Mouse (Mus musculus) heart, postnatal 0 days (tissue): ENCODE data around the gene Kcnk6. TPM values are rescaled to one million over a fixed set of nuclear protein-coding genes. Genes with fewer than 3 reads are reported as not detected.
A peak's percentile ranks its signal among the peaks of the same experiment; 100 is the strongest.

Experiments
- ATAC-seq: fragments of 200-750 bp; cut with Nextera tagmentation; 2 replicates; pipeline ENCODE4 v1.8.0; 2017; ENCODE audit warnings: low read depth, moderate number of reproducible peaks, moderate library complexity; ENCODE audit not compliant: insufficient read depth
- DNase-seq: peaks from one replicate; pipeline ENCODE4 v3.0.0-alpha.2; 2016; ENCODE audit warnings: low spot score
- H3K27ac ChIP-seq: fragments of 300-500 bp; sonication (generic); 2 replicates; pipeline ENCODE4 v1.5.1; 2014; ENCODE audit warnings: low read depth, mild to moderate bottlenecking
- H3K27me3 ChIP-seq: fragments of 300-500 bp; sonication (generic); 2 replicates; pipeline ENCODE4 v1.6.1; 2014; ENCODE audit warnings: low read length, mixed read lengths; ENCODE audit not compliant: control insufficient read depth, insufficient read depth
- H3K36me3 ChIP-seq: fragments of 300-500 bp; sonication (generic); replicated peaks from 2 replicates; pipeline ENCODE4 v1.6.1; 2014; ENCODE audit warnings: low read length, mixed read lengths; ENCODE audit not compliant: control insufficient read depth, insufficient read depth
- H3K4me1 ChIP-seq: fragments of 300-500 bp; sonication (generic); 2 replicates; pipeline ENCODE4 v1.6.1; 2014; ENCODE audit warnings: antibody characterized with exemption; ENCODE audit not compliant: control insufficient read depth, insufficient read depth
- H3K4me2 ChIP-seq: fragments of 300-500 bp; sonication (generic); 2 replicates; pipeline ENCODE4 v1.6.1; 2014; ENCODE audit warnings: low read depth, mild to moderate bottlenecking, low read length, moderate library complexity
- H3K4me3 ChIP-seq: fragments of 300-500 bp; sonication (generic); 2 replicates; pipeline ENCODE4 v1.5.1; 2014; ENCODE audit warnings: low read depth, low read length
- H3K9ac ChIP-seq: fragments of 300-500 bp; sonication (generic); replicated peaks from 2 replicates; pipeline ENCODE4 v1.6.1; 2014; ENCODE audit warnings: low read depth, low read length, mixed read lengths
- H3K9me3 ChIP-seq: fragments of 300-500 bp; sonication (generic); replicated peaks from 2 replicates; pipeline ENCODE4 v1.6.1; 2016; ENCODE audit warnings: low read length; ENCODE audit not compliant: control insufficient read depth
- CTCF ChIP-seq: IDR thresholded peaks from 2 replicates; pipeline ENCODE4 v1.5.1; 2016; ENCODE audit warnings: antibody characterized with exemption, control low read depth, low read depth
- EP300 ChIP-seq: IDR thresholded peaks from 2 replicates; pipeline ENCODE4 v1.6.1; 2016; ENCODE audit warnings: antibody characterized with exemption, low read depth
- WGBS: fragments of 180-500 bp; shearing (Covaris S2); extraction: QIAGEN DNeasy Blood & Tissue Kit; methylation state at CpG from one replicate; pipeline ENCODE4 v1.1.7; 2014; 5-methylcytosine and 5-hydroxymethylcytosine counted together
- polyA plus RNA-seq: library from polyadenylated mRNA; unstranded; fragments of >200 nt; fragmentation: Nextera tagmentation; extraction: Ambion mirVana; gene quantifications from 2 replicates; pipeline ENCODE4 v1.2.1, GENCODE M21; 2015
- total RNA-seq: library from RNA; depleted of rRNA; stranded (reverse); fragments of >200 nt; gene quantifications from 2 replicates; pipeline ENCODE4 v1.2.3, GENCODE M21; 2014; ENCODE audit warnings: low replicate concordance

Gene Kcnk6
- total and polyA plus RNA-seq, 2 experiments from 2014 or later = 0.96 to 27.4 TPM

- no peaks in the 10 kb centered on the region for H3K9me3 ChIP-seq
- peak; percentile 59 for ATAC-seq
- H3K4me3 ChIP-seq = no peak overlapping the region
- WGBS = 44% methylated on average over 5 of the region's 5 CpGs
- 0 out of 2 replicates have a peak, but pooled peaks have one; percentile 15 for TF ChIP-seq EP300
- TF ChIP-seq CTCF = no peak
- DNase-seq = no peak
- H3K9ac ChIP-seq = no peak overlapping the region
- H3K27me3 ChIP-seq = no peaks in the 10 kb centered on the region
- no peaks in the 10 kb centered on the region; the same call in 1 of the 2 replicates for H3K4me1 ChIP-seq
- H3K27ac ChIP-seq = no peak overlapping the region; the same call in 1 of the 2 replicates
- no peak overlapping the region for H3K4me2 ChIP-seq
- peaks cover 14% of the 10 kb centered on the region for H3K36me3 ChIP-seq
Observed at GRCm38 (mm10) chr7:29253842-29254241, 21.5 kb upstream of the Kcnk6 start.

GRCm38 (mm10) chr7:29251166-29251565 lies 18.9 kb upstream of the Kcnk6 start:
- H3K27me3 ChIP-seq = no peaks in the 10 kb centered on the region
- TF ChIP-seq EP300 = no peak
- no peak for TF ChIP-seq CTCF
- H3K9ac ChIP-seq = no peak overlapping the region
- DNase-seq = no peak
- no peak for ATAC-seq
- no peak overlapping the region for H3K27ac ChIP-seq
- no peaks in the 10 kb centered on the region for H3K9me3 ChIP-seq
- WGBS = 72% methylated on average over 3 of the region's 3 CpGs
- H3K4me1 ChIP-seq = 0 out of 2 replicates have a peak, but pooled peaks cover 4% of the 10 kb centered on the region
- H3K4me2 ChIP-seq = no peak overlapping the region
- H3K36me3 ChIP-seq = peaks cover 15% of the 10 kb centered on the region; the same call in 1 of the 2 replicates
- no peak overlapping the region for H3K4me3 ChIP-seq

- ATAC-seq (peak; percentile 27; the same call in 1 of the 2 replicates), DNase-seq (peak; percentile 56)
- Histone ChIP-seq H3K9me3 (no peaks in the 10 kb centered on the region), H3K4me3 (peak within 1 kb of the TSS; percentile 39), H3K27me3 (no peaks in the 10 kb centered on the region), H3K9ac (peak within 1 kb of the TSS; percentile 35), H3K4me2 (peak within 1 kb of the TSS; percentile 69), H3K27ac (peak within 1 kb of the TSS; percentile 40), H3K4me1 (0 out of 2 replicates have a peak, but pooled peaks cover 4% of the 10 kb centered on the region), H3K36me3 (peaks cover 27% of the 10 kb centered on the region)
- WGBS = 12% methylated on average over 20 of the region's 20 CpGs
- peak; percentile 20 for TF ChIP-seq CTCF
- no peak for TF ChIP-seq EP300
Observed at GRCm38 (mm10) chr7:29248261-29248841, 16.0 kb upstream of the Kcnk6 start, which contains the start of gene 2200002D01Rik. Gene 2200002D01Rik, minus strand, starts transcription at chr7:29248466.

GRCm38 (mm10) chr7:29247706-29248105 lies 15.4 kb upstream of the Kcnk6 start:
- TF ChIP-seq CTCF (no peak), EP300 (no peak)
- peak overlapping the region; percentile 35 for H3K9ac ChIP-seq
- H3K4me3 ChIP-seq = peak overlapping the region; percentile 39
- 15% methylated on average over 19 of the region's 19 CpGs for WGBS
- DNase-seq (no peak), ATAC-seq (peak; percentile 16; the same call in 1 of the 2 replicates)
- peaks cover 27% of the 10 kb centered on the region for H3K36me3 ChIP-seq
- peak overlapping the region; percentile 69 for H3K4me2 ChIP-seq
- no peaks in the 10 kb centered on the region for H3K9me3 ChIP-seq
- 0 out of 2 replicates have a peak, but pooled peaks cover 4% of the 10 kb centered on the region for H3K4me1 ChIP-seq
- H3K27me3 ChIP-seq = no peaks in the 10 kb centered on the region
- peak overlapping the region; percentile 40 for H3K27ac ChIP-seq

- H3K4me2 ChIP-seq = peak overlapping the region; percentile 69
- 0 out of 2 replicates have a peak overlapping the region, but pooled peaks have one; percentile 35 for H3K9ac ChIP-seq
- H3K4me3 ChIP-seq = peak overlapping the region; percentile 39
- no peak overlapping the region for H3K27ac ChIP-seq
- H3K4me1 ChIP-seq = 0 out of 2 replicates have a peak, but pooled peaks cover 4% of the 10 kb centered on the region
- ATAC-seq (no peak), DNase-seq (peak; percentile 60)
- no peaks in the 10 kb centered on the region for H3K27me3 ChIP-seq
- H3K9me3 ChIP-seq = no peaks in the 10 kb centered on the region
- peaks cover 27% of the 10 kb centered on the region for H3K36me3 ChIP-seq
- TF ChIP-seq EP300 (no peak), CTCF (peak; percentile 95)
- 30% methylated on average over 16 of the region's 16 CpGs for WGBS
Observed at GRCm38 (mm10) chr7:29247314-29247700, 15.0 kb upstream of the Kcnk6 start.
